13 mouse cellular contexts compared by ENCODE assay signal in the genomic region with DNA sequence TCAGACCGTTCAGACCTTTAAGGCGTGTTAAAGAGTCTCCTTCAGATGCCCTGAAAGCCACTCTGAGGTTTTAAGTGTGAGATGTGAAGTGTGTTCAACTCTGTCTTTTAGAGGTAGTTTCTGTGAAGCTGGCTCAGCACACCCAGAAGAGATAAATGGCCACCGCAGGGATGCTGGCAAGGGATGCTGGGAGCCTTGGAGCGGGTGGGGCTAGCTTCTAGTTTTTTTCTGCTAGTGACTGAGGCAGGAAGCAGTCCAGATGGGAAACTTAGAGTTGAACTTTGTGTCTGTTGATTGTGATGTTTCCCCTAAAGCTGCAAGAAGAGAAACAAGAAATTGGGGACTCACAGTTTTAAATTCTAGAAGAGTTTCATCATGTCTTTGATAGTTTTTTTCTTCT.
DNase-seq lines count a peak whose midpoint lies in the region; ATAC-seq and TF ChIP-seq lines count a peak whose summit lies in the region.
"Had no signal": no experiment of that assay in that cellular context is flagged by ENCODE, and none has a peak within 500 bp of the region (broad histone marks: within the 10 kb centered on the region; RNA-seq: fewer than 3 reads in every experiment).

No protein-coding gene starts in this region.

- no peak for ATAC-seq in forebrain, embryonic 15.5 days (replicated peaks)
- ATAC-seq in forebrain, embryonic 13.5 days = no peak
- ATAC-seq in hindbrain, postnatal 0 days = no peak
- ATAC-seq in hindbrain, embryonic 13.5 days (ENCODE audit: low FRiP score) = no peak
- no peak for ATAC-seq in midbrain, embryonic 15.5 days (replicated peaks)
- no peak for ATAC-seq in midbrain, embryonic 16.5 days
- ATAC-seq: intestine, postnatal 0 days had no signal

- H3K4me1 ChIP-seq in forebrain, embryonic 15.5 days = peaks cover 13% of the 10 kb centered on the region
- H3K4me1 ChIP-seq in forebrain, embryonic 13.5 days = peaks cover 20% of the 10 kb centered on the region
- peaks cover 14% of the 10 kb centered on the region; the same call in 1 of the 2 replicates for H3K4me1 ChIP-seq in hindbrain, postnatal 0 days (ENCODE audit: insufficient read depth, low read length)
- peaks cover 18% of the 10 kb centered on the region for H3K4me1 ChIP-seq in hindbrain, embryonic 13.5 days (replicated peaks)
- peaks cover 13% of the 10 kb centered on the region for H3K4me1 ChIP-seq in midbrain, embryonic 15.5 days
- H3K4me1 ChIP-seq in midbrain, embryonic 16.5 days (ENCODE audit: control insufficient read depth, insufficient read depth, low read length) = peaks cover 13% of the 10 kb centered on the region

- no peak overlapping the region for H3K9ac ChIP-seq in forebrain, embryonic 15.5 days (replicated peaks)
- no peak overlapping the region for H3K9ac ChIP-seq in forebrain, embryonic 13.5 days
- no peak overlapping the region for H3K9ac ChIP-seq in hindbrain, postnatal 0 days (replicated peaks; ENCODE audit: low read length)
- H3K9ac ChIP-seq in hindbrain, embryonic 13.5 days = no peak overlapping the region
- no peak overlapping the region for H3K9ac ChIP-seq in midbrain, embryonic 15.5 days
- H3K9ac ChIP-seq in midbrain, embryonic 16.5 days (ENCODE audit: low read depth, low read length) = no peak overlapping the region

- 0 out of 2 replicates have a peak overlapping the region, but pooled peaks have one; percentile 1 for H3K4me2 ChIP-seq in forebrain, embryonic 15.5 days (replicated peaks)
- no peak overlapping the region for H3K4me2 ChIP-seq in forebrain, embryonic 13.5 days
- H3K4me2 ChIP-seq in hindbrain, postnatal 0 days (ENCODE audit: low read depth, low read length) = peak overlapping the region; percentile 31; the same call in 1 of the 2 replicates
- H3K4me2 ChIP-seq in hindbrain, embryonic 13.5 days = no peak overlapping the region
- H3K4me2 ChIP-seq in midbrain, embryonic 15.5 days = 0 out of 2 replicates have a peak overlapping the region, but pooled peaks have one; percentile 1
- no peak overlapping the region; the same call in 1 of the 2 replicates for H3K4me2 ChIP-seq in midbrain, embryonic 16.5 days (ENCODE audit: low read length)

- H3K36me3 ChIP-seq in forebrain, embryonic 15.5 days = no peaks in the 10 kb centered on the region
- H3K36me3 ChIP-seq in forebrain, embryonic 13.5 days (ENCODE audit: poor library complexity, severe bottlenecking) = no peaks in the 10 kb centered on the region
- no peaks in the 10 kb centered on the region for H3K36me3 ChIP-seq in hindbrain, postnatal 0 days (ENCODE audit: insufficient read depth, low read length)
- no peaks in the 10 kb centered on the region for H3K36me3 ChIP-seq in hindbrain, embryonic 13.5 days
- no peaks in the 10 kb centered on the region for H3K36me3 ChIP-seq in midbrain, embryonic 15.5 days (replicated peaks)
- H3K36me3 ChIP-seq in midbrain, embryonic 16.5 days (ENCODE audit: control insufficient read depth, insufficient read depth, low read length) = no peaks in the 10 kb centered on the region
- H3K36me3 ChIP-seq: heart, embryonic 13.5 days had no signal

- no peaks in the 10 kb centered on the region for H3K27me3 ChIP-seq in forebrain, embryonic 15.5 days
- H3K27me3 ChIP-seq in forebrain, embryonic 13.5 days = peaks cover 8% of the 10 kb centered on the region; the same call in 1 of the 2 replicates
- H3K27me3 ChIP-seq in hindbrain, postnatal 0 days (ENCODE audit: insufficient read depth, low read length) = 0 out of 2 replicates have a peak, but pooled peaks cover 4% of the 10 kb centered on the region
- H3K27me3 ChIP-seq in hindbrain, embryonic 13.5 days = peaks cover 10% of the 10 kb centered on the region; the same call in 1 of the 2 replicates
- H3K27me3 ChIP-seq in midbrain, embryonic 15.5 days (replicated peaks) = peaks cover 10% of the 10 kb centered on the region; the same call in 1 of the 2 replicates
- peaks cover 4% of the 10 kb centered on the region; the same call in 1 of the 2 replicates for H3K27me3 ChIP-seq in midbrain, embryonic 16.5 days (ENCODE audit: control insufficient read depth, insufficient read depth, low read depth, low read length)

- no peak for DNase-seq in hindbrain, postnatal 0 days (ENCODE audit: low spot score)
- no peak for DNase-seq in frontal cortex, postnatal 14 days (ENCODE audit: low spot score in 2 of 2)
- DNase-seq: cerebellum, adult 9-10 months; kidney, postnatal 36 days; right cerebral cortex, postnatal 4 days; thymus, postnatal 14 days had no signal

- 45% methylated on average over 4 of the region's 4 CpGs for WGBS in forebrain, embryonic 15.5 days
- WGBS in forebrain, embryonic 13.5 days = 41% methylated on average over 4 of the region's 4 CpGs
- 28% methylated on average over 4 of the region's 4 CpGs for WGBS in hindbrain, postnatal 0 days
- 42% methylated on average over 4 of the region's 4 CpGs for WGBS in hindbrain, embryonic 13.5 days
- 30% methylated on average over 4 of the region's 4 CpGs for WGBS in midbrain, embryonic 15.5 days
- 37% methylated on average over 4 of the region's 4 CpGs for WGBS in midbrain, embryonic 16.5 days

- H3K4me3 ChIP-seq in forebrain, embryonic 15.5 days = no peak overlapping the region
- H3K4me3 ChIP-seq in forebrain, embryonic 13.5 days = no peak overlapping the region
- no peak overlapping the region for H3K4me3 ChIP-seq in hindbrain, postnatal 0 days (ENCODE audit: low read length)
- no peak overlapping the region for H3K4me3 ChIP-seq in hindbrain, embryonic 13.5 days
- H3K4me3 ChIP-seq in midbrain, embryonic 15.5 days = no peak overlapping the region
- H3K4me3 ChIP-seq in midbrain, embryonic 16.5 days (ENCODE audit: low read depth, low read length) = no peak overlapping the region

- H3K9me3 ChIP-seq in forebrain, embryonic 15.5 days = no peaks in the 10 kb centered on the region
- H3K9me3 ChIP-seq in forebrain, embryonic 13.5 days (replicated peaks) = no peaks in the 10 kb centered on the region
- no peaks in the 10 kb centered on the region for H3K9me3 ChIP-seq in hindbrain, postnatal 0 days (ENCODE audit: low read length)
- no peaks in the 10 kb centered on the region for H3K9me3 ChIP-seq in hindbrain, embryonic 13.5 days
- H3K9me3 ChIP-seq in midbrain, embryonic 15.5 days = no peaks in the 10 kb centered on the region
- H3K9me3 ChIP-seq in midbrain, embryonic 16.5 days (replicated peaks; ENCODE audit: control insufficient read depth, low read length, poor library complexity, severe bottlenecking) = no peaks in the 10 kb centered on the region
- H3K9me3 ChIP-seq: heart, embryonic 13.5 days had no signal

- no peak for TF ChIP-seq CTCF in hindbrain, postnatal 0 days (IDR thresholded peaks at IDR 0.05; ENCODE audit: low read depth)

- H3K27ac ChIP-seq in forebrain, embryonic 15.5 days (replicated peaks) = no peak overlapping the region
- H3K27ac ChIP-seq in forebrain, embryonic 13.5 days = no peak overlapping the region
- no peak overlapping the region for H3K27ac ChIP-seq in hindbrain, postnatal 0 days
- no peak overlapping the region for H3K27ac ChIP-seq in hindbrain, embryonic 13.5 days
- H3K27ac ChIP-seq in midbrain, embryonic 15.5 days = no peak overlapping the region
- no peak overlapping the region for H3K27ac ChIP-seq in midbrain, embryonic 16.5 days (ENCODE audit: low read length)
- H3K27ac ChIP-seq: heart, embryonic 13.5 days had no signal

Comparison
In these comparisons a context has a peak if more than half of its experiments do, and no peak if none do; other contexts are left out.
1. H3K4me2 ChIP-seq: peak in forebrain, embryonic 15.5 days (single experiment), hindbrain, postnatal 0 days (single experiment) and midbrain, embryonic 15.5 days (single experiment); none in forebrain, embryonic 13.5 days (single experiment), hindbrain, embryonic 13.5 days (single experiment) and midbrain, embryonic 16.5 days (single experiment).